Comparison of ENCODE assay signal across 8 mouse cellular contexts in the genomic region with DNA sequence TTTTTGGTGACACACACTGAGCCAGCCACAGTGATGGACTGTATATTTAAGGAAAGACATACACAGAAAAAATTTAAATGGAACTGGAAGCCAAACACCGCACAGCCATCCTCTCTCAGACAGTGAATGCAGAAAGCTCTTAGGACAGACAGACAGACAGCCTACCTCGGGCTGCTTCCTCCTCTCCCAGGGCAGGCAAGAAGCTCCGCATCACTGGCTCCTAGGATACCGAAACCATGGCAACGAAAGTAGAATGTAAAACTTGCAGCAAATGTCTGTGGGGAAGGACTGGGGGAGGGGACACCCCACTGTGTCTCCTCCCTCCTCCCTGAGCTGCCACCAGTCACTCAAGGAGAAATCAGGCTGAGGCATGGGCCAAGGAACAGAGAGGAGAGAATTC. TPM values are rescaled to one million over a fixed set of nuclear protein-coding genes. Genes with fewer than 3 reads are reported as not detected.
DNase-seq lines count a peak whose midpoint lies in the region; ATAC-seq lines count a peak whose summit lies in the region.

No protein-coding gene starts in this region.

- H3K4me2 ChIP-seq in neural tube, embryonic 11.5 days (ENCODE audit: low read depth), result no peak overlapping the region
- H3K4me2 ChIP-seq in embryonic facial prominence, embryonic 12.5 days (replicated peaks), result no peak overlapping the region
- H3K4me2 ChIP-seq in limb, embryonic 13.5 days (replicated peaks), result no peak overlapping the region

- H3K4me1 ChIP-seq in neural tube, embryonic 11.5 days (ENCODE audit: control insufficient read depth, insufficient read depth, low read length), result peaks cover 39% of the 10 kb centered on the region
- H3K4me1 ChIP-seq in embryonic facial prominence, embryonic 12.5 days, result peaks cover 46% of the 10 kb centered on the region
- H3K4me1 ChIP-seq in limb, embryonic 13.5 days, result peaks cover 66% of the 10 kb centered on the region

- peak; percentile 10; the same call in 1 of the 2 replicates for ATAC-seq in neural tube, embryonic 11.5 days (ENCODE audit: insufficient read depth, low FRiP score, low TSS enrichment)
- no peak for ATAC-seq in embryonic facial prominence, embryonic 12.5 days (ENCODE audit: insufficient number of reproducible peaks, insufficient read depth, low FRiP score, low TSS enrichment)
- ATAC-seq in limb, embryonic 13.5 days (ENCODE audit: low FRiP score, low read depth), result no peak
- ATAC-seq in erythroid progenitor cell, adult 5-6 weeks (replicated peaks; ENCODE audit: low FRiP score, poor library complexity, severe bottlenecking), result no peak
- no peak for ATAC-seq in erythroblast, adult 5-6 weeks (replicated peaks; ENCODE audit: low FRiP score, poor library complexity, severe bottlenecking)

- H3K27me3 ChIP-seq in neural tube, embryonic 11.5 days (ENCODE audit: control insufficient read depth, insufficient read depth, low read length), result no peaks in the 10 kb centered on the region
- H3K27me3 ChIP-seq in embryonic facial prominence, embryonic 12.5 days, result no peaks in the 10 kb centered on the region
- H3K27me3 ChIP-seq in limb, embryonic 13.5 days, result no peaks in the 10 kb centered on the region

- DNase-seq in neural tube, embryonic 11.5 days (ENCODE audit: low spot score), result peak; percentile 81
- DNase-seq in neural tube, embryonic 10.5 days (ENCODE audit: extremely low spot score, low spot score), result no peak
- peak; percentile 48 for DNase-seq in kidney, adult 9 months
- peak; percentile 77 for DNase-seq in retina, embryonic 14.5 days (ENCODE audit: low spot score)

- H3K27ac ChIP-seq in neural tube, embryonic 11.5 days (ENCODE audit: low read depth, low read length), result peak overlapping the region; percentile 57
- peak overlapping the region; percentile 41 for H3K27ac ChIP-seq in embryonic facial prominence, embryonic 12.5 days
- H3K27ac ChIP-seq in limb, embryonic 13.5 days, result peak overlapping the region; percentile 23; the same call in 1 of the 2 replicates

- H3K36me3 ChIP-seq in neural tube, embryonic 11.5 days (ENCODE audit: control insufficient read depth, insufficient read depth, low read length), result peaks cover 13% of the 10 kb centered on the region
- H3K36me3 ChIP-seq in embryonic facial prominence, embryonic 12.5 days, result peaks cover 45% of the 10 kb centered on the region
- peaks cover 55% of the 10 kb centered on the region for H3K36me3 ChIP-seq in limb, embryonic 13.5 days

- H3K9ac ChIP-seq in neural tube, embryonic 11.5 days (ENCODE audit: low read length), result 0 out of 2 replicates have a peak overlapping the region, but pooled peaks have one; percentile 8
- no peak overlapping the region for H3K9ac ChIP-seq in embryonic facial prominence, embryonic 12.5 days
- H3K9ac ChIP-seq in limb, embryonic 13.5 days, result 0 out of 2 replicates have a peak overlapping the region, but pooled peaks have one; percentile 25

- no peaks in the 10 kb centered on the region for H3K9me3 ChIP-seq in neural tube, embryonic 11.5 days (ENCODE audit: control insufficient read depth, low read length)
- no peaks in the 10 kb centered on the region for H3K9me3 ChIP-seq in embryonic facial prominence, embryonic 12.5 days
- H3K9me3 ChIP-seq in limb, embryonic 13.5 days, result no peaks in the 10 kb centered on the region

- no peak overlapping the region for H3K4me3 ChIP-seq in neural tube, embryonic 11.5 days (ENCODE audit: low read depth, low read length)
- H3K4me3 ChIP-seq in embryonic facial prominence, embryonic 12.5 days, result no peak overlapping the region
- H3K4me3 ChIP-seq in limb, embryonic 13.5 days, result no peak overlapping the region

- WGBS in neural tube, embryonic 11.5 days, result 29% methylated on average over 5 of the region's 5 CpGs
- 38% methylated on average over 5 of the region's 5 CpGs for WGBS in embryonic facial prominence, embryonic 12.5 days
- 40% methylated on average over 5 of the region's 5 CpGs for WGBS in limb, embryonic 13.5 days

RNA-seq across cellular contexts. Expression of a gene that starts 18.2 kb away (rescaled TPM):
- 24.9 and 27.3 TPM in 2 replicates for polyA plus RNA-seq in neural tube, embryonic 11.5 days (2014; fragmentation: Nextera tagmentation; extraction: Ambion mirVana)
- polyA plus RNA-seq in embryonic facial prominence, embryonic 12.5 days (2016; fragmentation: Nextera tagmentation; extraction: Ambion mirVana), result 18.9 and 19.9 TPM in 2 replicates
- 19.3 and 20.1 TPM in 2 replicates for polyA plus RNA-seq in limb, embryonic 13.5 days (2015; fragmentation: Nextera tagmentation; extraction: Ambion mirVana)
- total RNA-seq in erythroid progenitor cell, adult 5-6 weeks (2015; ENCODE audit: low replicate concordance), result 27.2 and 34.2 TPM in 2 replicates
- total RNA-seq in erythroid progenitor cell, adult 5-6 weeks (2017; ENCODE audit: low replicate concordance), result 30.4 and 32.7 TPM in 2 replicates
- 13.6 and 28.2 TPM in 2 replicates for total RNA-seq in erythroblast, adult 5-6 weeks (2015; ENCODE audit: low replicate concordance)
- total RNA-seq in erythroblast, adult 5-6 weeks (2017; ENCODE audit: low replicate concordance), result 39.8 and 43.4 TPM in 2 replicates

RNA-seq across cellular contexts. Expression of a gene that starts 54.1 kb away (rescaled TPM):
- polyA plus RNA-seq in neural tube, embryonic 11.5 days (2014; fragmentation: Nextera tagmentation; extraction: Ambion mirVana), result 5.2 and 7.0 TPM in 2 replicates
- 81.2 and 92.3 TPM in 2 replicates for polyA plus RNA-seq in embryonic facial prominence, embryonic 12.5 days (2016; fragmentation: Nextera tagmentation; extraction: Ambion mirVana)
- 75.9 and 77.0 TPM in 2 replicates for polyA plus RNA-seq in limb, embryonic 13.5 days (2015; fragmentation: Nextera tagmentation; extraction: Ambion mirVana)
- 0.72 and 3.8 TPM in 2 replicates for total RNA-seq in erythroid progenitor cell, adult 5-6 weeks (2015; ENCODE audit: low replicate concordance)
- 1.9 TPM in 1 of 2 replicates, not detected in the other for total RNA-seq in erythroid progenitor cell, adult 5-6 weeks (2017; ENCODE audit: low replicate concordance)
- total RNA-seq in erythroblast, adult 5-6 weeks (2015; ENCODE audit: low replicate concordance), result 1.7 TPM in 1 of 2 replicates, not detected in the other
- total RNA-seq in erythroblast, adult 5-6 weeks (2017; ENCODE audit: low replicate concordance), result 0.17 and 0.84 TPM in 2 replicates
